Mouse (Mus musculus) ES-Bruce4 (cell line): ENCODE data around the gene Mprip.

Experiments
- CTCF ChIP-seq: IDR thresholded peaks from one replicate; pipeline ENCODE4 v1.8.1; 2011; ENCODE audit warnings: low read depth, low read length
- EP300 ChIP-seq: IDR thresholded peaks from 2 replicates; pipeline ENCODE4 v1.6.1; 2011; ENCODE audit warnings: low read depth, low read length; ENCODE audit not compliant: insufficient read depth
- POLR2A ChIP-seq: IDR thresholded peaks from one replicate; pipeline ENCODE4 v1.8.1; 2011; ENCODE audit warnings: low read length; ENCODE audit not compliant: insufficient read depth

DNA sequence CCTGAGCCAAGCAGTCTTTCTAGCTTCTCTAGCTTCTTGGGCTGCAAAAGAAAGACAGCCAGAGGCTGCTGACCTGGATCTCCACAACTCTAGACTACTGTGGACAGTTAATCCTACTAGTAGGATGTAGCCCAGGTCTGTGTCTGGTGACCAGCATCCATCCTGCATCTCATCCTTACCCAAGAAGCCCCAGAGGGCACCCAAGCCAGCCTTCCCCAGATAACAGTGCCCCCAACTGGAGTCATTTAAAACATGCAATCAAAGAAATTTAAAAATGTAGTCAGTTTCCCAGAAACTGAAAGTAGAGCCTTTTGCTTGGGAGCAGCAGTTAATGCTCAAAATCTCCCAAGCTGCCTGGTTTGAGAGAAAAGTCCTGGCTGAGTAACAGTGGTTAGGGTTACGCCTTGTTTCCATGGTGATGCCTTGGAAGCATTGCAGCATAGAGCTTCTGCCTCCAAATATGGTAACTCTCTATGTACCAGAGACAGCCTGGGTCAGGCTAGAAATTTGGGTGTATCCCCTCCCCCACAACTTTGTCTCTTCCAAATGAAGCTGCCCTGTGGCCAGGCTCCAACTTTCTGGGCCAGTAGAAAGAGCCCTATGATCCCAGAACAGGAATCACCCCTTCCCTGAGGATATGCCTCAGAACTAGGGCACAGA is 71.4 kb downstream of the Mprip start:
- TF ChIP-seq EP300 (no peak), CTCF (no peak), POLR2A (no peak)
